Mouse (Mus musculus): ENCODE measurements at regions not wholly inside any gene's neighbourhood (a gene's known extent, or its start where the extent isn't known, plus 50 kb on each side); places are given as distances from the start of the nearest gene placed in this dataset.

GRCm38 (mm10) chr16:77291723-77292316, 278.3 kb downstream of the Usp25 start:
- TF ChIP-seq CTCF (IDR thresholded peaks at IDR 0.05; ENCODE audit: low read depth, low read length) (no peak), GATA1 (IDR thresholded peaks at IDR 0.05; ENCODE audit: borderline replicate concordance, low read length) (no peak), TAL1 (conservative IDR thresholded peaks at IDR 0.05; ENCODE audit: low read depth, low read length) (no peak), POLR2AphosphoS5 (IDR thresholded peaks at IDR 0.05; ENCODE audit: insufficient replicate concordance, low read depth, low read length) (no peak), GATA2 (IDR thresholded peaks at IDR 0.05; ENCODE audit: borderline replicate concordance, low read depth, low read length) (no peak)

Measured in G1E (cell line).